Mouse (Mus musculus) testis, adult 2 months (tissue): ENCODE results near the gene Tacr1.

ENCODE experiments used
- CTCF ChIP-seq: fragments of 200-500 bp; IDR thresholded peaks from 2 replicates; pipeline ENCODE4 v1.5.1; 2012; ENCODE audit warnings: low read depth, mild to moderate bottlenecking, inconsistent platforms, low read length, moderate library complexity; ENCODE audit not compliant: control insufficient read depth, insufficient read depth, insufficient replicate concordance
- POLR2A ChIP-seq: fragments of 200-500 bp; IDR thresholded peaks from 2 replicates; pipeline ENCODE4 v1.6.1; 2012; ENCODE audit warnings: low read depth, mild to moderate bottlenecking, inconsistent platforms, low read length, moderate library complexity; ENCODE audit not compliant: control insufficient read depth

- TF ChIP-seq CTCF = no peak
- no peak for TF ChIP-seq POLR2A
Observed at GRCm38 (mm10) chr6:82463171-82463570, 61.0 kb downstream of the Tacr1 start.
